Mouse (Mus musculus) heart, embryonic 13.5 days (tissue): Measurements from ENCODE around the gene Mbd4. TPM values are rescaled to one million over a fixed set of nuclear protein-coding genes. Genes with fewer than 3 reads are reported as not detected.

Experiments used
- polyA plus RNA-seq: library from polyadenylated mRNA; unstranded; fragments of >200 nt; fragmentation: Nextera tagmentation; extraction: Ambion mirVana; gene quantifications from 2 replicates; pipeline ENCODE4 v1.2.1, GENCODE M21; 2015

The Mbd4 gene
- polyA plus RNA-seq, 1 experiment from 2014 or later = 8.7 TPM

Other genes with a start within 250 kb of the Mbd4 start
- 85.0 and 85.7 TPM in 2 replicates for gene Raf1, start 176.7 kb downstream of the Mbd4 start, polyA plus RNA-seq
- 1.5 and 2.2 TPM in 2 replicates for gene Tmem40, start 91.0 kb downstream of the Mbd4 start, polyA plus RNA-seq
- 51.2 and 52.5 TPM in 2 replicates for gene Cand2, start 78.8 kb downstream of the Mbd4 start, polyA plus RNA-seq
- gene Rpl32, start 44.6 kb downstream of the Mbd4 start, polyA plus RNA-seq = 1,371 and 1,440 TPM in 2 replicates
- gene Efcab12, start 15.0 kb downstream of the Mbd4 start, polyA plus RNA-seq = 0.46 and 0.53 TPM in 2 replicates
- 21.2 and 21.4 TPM in 2 replicates for gene Ift122, start 99 bp upstream of the Mbd4 start, polyA plus RNA-seq
- 0.08 TPM in 1 of 2 replicates, not detected in the other for gene Rho, start 78.4 kb upstream of the Mbd4 start, polyA plus RNA-seq
- not detected in 2 replicates for gene H1foo, start 91.6 kb upstream of the Mbd4 start, polyA plus RNA-seq
- gene Plxnd1, start 141.6 kb upstream of the Mbd4 start, polyA plus RNA-seq = 39.6 and 43.5 TPM in 2 replicates